Mouse (Mus musculus) ES-Bruce4 (cell line): ENCODE measurements around the gene Rpl18. TPM values are rescaled to one million over a fixed set of nuclear protein-coding genes. Genes with fewer than 3 reads are reported as not detected.

Experiments
- H3K27ac ChIP-seq: 2 replicates; pipeline ENCODE4 v1.5.1; 2012; ENCODE audit warnings: low read length, inconsistent platforms; ENCODE audit not compliant: insufficient read depth
- H3K27me3 ChIP-seq: 2 replicates; pipeline ENCODE4 v1.6.1; 2012; ENCODE audit warnings: mild to moderate bottlenecking, low read length, inconsistent platforms; ENCODE audit not compliant: control insufficient read depth, poor library complexity, insufficient read depth, severe bottlenecking
- H3K36me3 ChIP-seq: 2 replicates; pipeline ENCODE4 v1.6.1; 2012; ENCODE audit warnings: inconsistent platforms, mild to moderate bottlenecking, low read length, moderate library complexity; ENCODE audit not compliant: control insufficient read depth, poor library complexity, insufficient read depth, severe bottlenecking
- H3K4me1 ChIP-seq: one replicate; pipeline ENCODE4 v1.8.1; 2011; ENCODE audit warnings: low read length; ENCODE audit not compliant: control insufficient read depth, insufficient read depth
- H3K4me3 ChIP-seq: 2 replicates; pipeline ENCODE4 v1.5.1; 2011; ENCODE audit warnings: low read depth, mild to moderate bottlenecking, low read length
- H3K9ac ChIP-seq: 2 replicates; pipeline ENCODE4 v1.6.1; 2012; ENCODE audit warnings: low read depth, mild to moderate bottlenecking, inconsistent platforms; ENCODE audit not compliant: poor library complexity, severe bottlenecking
- H3K9me3 ChIP-seq: replicated peaks from 2 replicates; pipeline ENCODE4 v1.6.1; 2012; ENCODE audit warnings: mild to moderate bottlenecking, low read length, inconsistent platforms; ENCODE audit not compliant: control insufficient read depth, poor library complexity, insufficient read depth, severe bottlenecking
- CTCF ChIP-seq: IDR thresholded peaks from one replicate; pipeline ENCODE4 v1.8.1; 2011; ENCODE audit warnings: low read depth, low read length
- EP300 ChIP-seq: IDR thresholded peaks from 2 replicates; pipeline ENCODE4 v1.6.1; 2011; ENCODE audit warnings: low read depth, low read length; ENCODE audit not compliant: insufficient read depth
- POLR2A ChIP-seq: IDR thresholded peaks from one replicate; pipeline ENCODE4 v1.8.1; 2011; ENCODE audit warnings: low read length; ENCODE audit not compliant: insufficient read depth
- polyA plus RNA-seq: library from polyadenylated mRNA; stranded (reverse); fragments of >200 nt; gene quantifications from 2 replicates; pipeline ENCODE4 v1.2.4, GENCODE M21; 2011; ENCODE audit warnings: low read depth; ENCODE audit not compliant: missing spikeins, insufficient read depth, insufficient read length

Rpl18 gene
- polyA plus RNA-seq, 1 experiment, result 1,593 TPM

DNA sequence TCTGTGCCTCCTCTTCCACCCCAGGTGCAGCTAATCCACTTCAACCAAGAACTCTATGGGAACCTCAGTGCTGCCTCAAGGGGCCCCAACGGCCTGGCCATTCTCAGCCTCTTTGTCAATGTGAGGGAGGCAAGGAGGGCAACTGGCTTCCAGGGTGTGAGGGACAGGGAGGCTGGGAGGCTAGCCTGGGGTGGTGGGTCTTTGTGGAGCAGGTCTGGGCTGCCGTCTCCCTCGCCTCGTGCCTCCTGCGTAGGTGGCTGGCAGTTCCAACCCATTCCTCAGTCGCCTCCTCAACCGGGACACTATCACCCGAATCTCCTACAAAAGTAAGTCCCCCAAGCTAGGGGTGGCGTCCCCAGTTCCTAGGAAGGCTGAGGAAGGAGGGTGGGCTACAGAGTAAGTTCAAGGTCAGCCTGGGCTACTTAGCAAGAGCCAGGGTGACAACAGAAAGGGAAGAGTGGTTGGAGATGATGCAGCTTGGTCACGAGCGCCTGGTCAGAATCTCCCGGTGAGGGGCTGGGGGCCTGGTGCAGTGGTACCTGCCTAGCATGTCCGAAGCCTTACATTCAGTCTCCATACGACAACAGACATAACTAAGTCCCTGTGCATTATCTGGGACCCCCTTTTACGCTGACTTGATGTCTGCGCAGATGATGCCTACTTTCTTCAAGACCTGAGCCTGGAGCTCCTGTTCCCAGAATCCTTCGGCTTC, 12.3 kb upstream of the Rpl18 start:
- no peak overlapping the region for H3K27ac ChIP-seq
- no peak overlapping the region for H3K4me3 ChIP-seq
- H3K4me1 ChIP-seq, result peaks cover under 1% of the 10 kb centered on the region
- peaks cover 3% of the 10 kb centered on the region; the same call in 1 of the 2 replicates for H3K27me3 ChIP-seq
- no peak for TF ChIP-seq CTCF
- TF ChIP-seq POLR2A, result no peak
- H3K36me3 ChIP-seq, result no peaks in the 10 kb centered on the region
- no peaks in the 10 kb centered on the region for H3K9me3 ChIP-seq
- no peak overlapping the region for H3K9ac ChIP-seq

DNA sequence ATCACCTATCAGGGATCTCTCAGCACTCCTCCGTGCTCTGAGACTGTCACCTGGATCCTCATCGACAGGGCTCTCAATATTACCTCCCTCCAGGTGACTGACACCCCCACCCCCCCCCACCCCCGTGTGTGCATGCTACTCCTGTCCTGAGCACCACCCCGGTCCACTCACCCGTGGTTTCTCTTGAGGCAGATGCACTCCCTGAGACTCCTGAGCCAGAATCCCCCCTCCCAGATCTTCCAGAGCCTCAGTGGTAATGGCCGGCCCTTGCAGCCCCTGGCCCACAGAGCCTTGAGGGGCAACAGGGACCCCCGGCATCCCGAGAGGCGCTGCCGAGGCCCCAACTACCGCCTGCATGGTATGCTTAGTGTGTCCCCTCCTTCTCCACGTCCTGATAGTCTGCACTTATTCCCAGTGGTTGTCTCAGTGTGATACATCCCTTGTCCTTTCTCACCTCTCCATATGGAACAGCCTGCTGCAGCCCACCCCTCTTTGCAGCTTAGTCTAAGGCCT, 11.7 kb upstream of the Rpl18 start:
- Histone ChIP-seq H3K27ac (no peak overlapping the region), H3K4me1 (peaks cover 6% of the 10 kb centered on the region), H3K9me3 (no peaks in the 10 kb centered on the region), H3K36me3 (no peaks in the 10 kb centered on the region), H3K9ac (peak overlapping the region; percentile 32; the same call in 1 of the 2 replicates), H3K27me3 (peaks cover 3% of the 10 kb centered on the region; the same call in 1 of the 2 replicates), H3K4me3 (peak overlapping the region; percentile 28)
- no peak for TF ChIP-seq POLR2A

DNA sequence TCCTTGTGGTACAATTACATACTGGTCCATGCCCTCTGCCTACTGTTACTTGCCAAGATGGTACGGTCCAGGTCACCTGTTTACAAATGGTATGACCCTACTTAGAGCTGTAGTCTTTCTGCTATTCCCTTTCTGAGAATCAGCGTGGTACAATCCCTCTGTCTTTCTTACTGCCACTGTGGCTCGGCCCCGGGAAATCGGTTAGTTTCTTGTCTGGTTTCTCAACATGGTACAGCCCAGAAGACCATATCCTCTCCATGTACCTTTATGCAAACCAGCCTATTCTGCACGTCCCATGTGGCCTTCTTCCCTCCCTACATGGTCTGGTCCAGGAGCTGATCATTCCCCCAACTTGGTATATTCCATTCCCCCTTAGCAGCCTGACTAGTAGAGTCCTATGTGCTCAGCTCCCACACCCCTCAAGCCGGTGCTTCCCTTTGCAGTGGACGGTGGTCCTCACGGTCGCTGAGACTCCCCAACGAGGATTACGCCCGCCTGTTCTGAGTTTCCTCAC, 11.2 kb upstream of the Rpl18 start:
- Histone ChIP-seq H3K4me1 (peaks cover 7% of the 10 kb centered on the region), H3K36me3 (no peaks in the 10 kb centered on the region), H3K27me3 (peaks cover 3% of the 10 kb centered on the region; the same call in 1 of the 2 replicates), H3K4me3 (peak overlapping the region; percentile 66), H3K9ac (peak overlapping the region; percentile 32), H3K27ac (no peak overlapping the region), H3K9me3 (no peaks in the 10 kb centered on the region)
- TF ChIP-seq CTCF (no peak), POLR2A (peak; percentile 32)

DNA sequence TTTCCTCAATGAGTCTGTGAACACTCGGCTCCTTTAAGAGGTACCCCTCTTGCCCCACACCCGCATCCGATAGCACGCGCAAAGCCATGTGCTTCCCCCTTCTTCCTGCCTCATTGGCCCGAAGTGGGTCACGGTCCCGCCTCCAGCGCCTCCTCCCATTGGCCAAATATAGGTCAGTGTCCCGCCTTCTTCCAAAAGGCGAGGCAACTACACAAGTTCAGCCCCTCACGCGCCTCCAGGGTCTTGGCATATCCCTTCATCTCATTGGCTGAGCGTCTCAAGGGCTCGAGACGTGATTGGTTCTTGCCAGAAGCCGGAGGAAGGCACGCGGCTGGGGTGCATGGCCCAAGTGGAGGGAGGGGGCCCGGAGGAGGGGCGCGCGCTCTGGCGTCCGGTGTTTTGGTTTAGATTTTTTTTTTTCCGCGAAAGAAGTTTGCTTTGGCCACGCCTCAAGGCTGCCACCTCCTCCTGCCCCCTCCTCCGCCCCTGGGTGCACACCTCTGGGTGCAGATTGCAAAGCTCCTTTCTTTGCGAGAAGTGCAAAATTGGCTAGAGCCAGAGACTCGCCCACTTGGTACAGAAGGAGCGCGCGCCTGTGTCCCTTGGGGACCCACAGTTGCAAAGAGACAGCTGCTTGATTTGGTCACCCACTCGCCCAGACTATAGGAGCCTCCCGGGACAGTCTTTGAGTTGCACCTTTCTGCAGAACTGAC, 10.4 kb upstream of the Rpl18 start, which contains the start of gene Dbp:
TSS of gene Dbp (plus strand) at position 359 of the 713 bp plus-strand sequence.
- Histone ChIP-seq H3K9ac (peak within 1 kb of the TSS; percentile 86), H3K27me3 (peaks cover under 1% of the 10 kb centered on the region; the same call in 1 of the 2 replicates), H3K9me3 (no peaks in the 10 kb centered on the region), H3K4me3 (peak within 1 kb of the TSS; percentile 66), H3K4me1 (peaks cover 10% of the 10 kb centered on the region), H3K27ac (no peak within 1 kb of the TSS), H3K36me3 (no peaks in the 10 kb centered on the region)
- TF ChIP-seq EP300 (no peak), CTCF (no peak), POLR2A (no peak)

DNA sequence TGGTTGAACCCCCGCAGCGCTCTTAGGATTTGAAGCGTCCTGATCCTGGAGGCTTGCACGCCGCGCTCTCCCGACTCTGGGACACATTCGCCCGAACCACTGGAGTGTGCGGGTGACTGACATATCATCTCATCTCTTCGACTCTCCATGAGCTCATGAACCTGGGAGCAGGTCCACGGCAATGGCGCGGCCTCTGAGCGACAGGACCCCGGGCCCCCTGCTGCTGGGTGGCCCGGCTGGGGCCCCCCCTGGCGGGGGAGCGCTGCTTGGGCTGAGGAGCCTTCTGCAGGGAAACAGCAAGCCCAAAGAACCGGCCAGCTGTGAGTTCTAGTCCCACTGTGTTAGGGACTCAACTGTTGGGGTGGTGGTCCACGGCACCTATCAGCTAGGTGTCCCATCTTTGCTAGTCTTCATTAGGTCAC, 9.8 kb upstream of the Rpl18 start:
- Histone ChIP-seq H3K36me3 (no peaks in the 10 kb centered on the region), H3K9me3 (no peaks in the 10 kb centered on the region), H3K27ac (no peak overlapping the region), H3K4me1 (peaks cover 10% of the 10 kb centered on the region), H3K4me3 (peak overlapping the region; percentile 66), H3K27me3 (no peaks in the 10 kb centered on the region), H3K9ac (peak overlapping the region; percentile 34)
- TF ChIP-seq CTCF (no peak), EP300 (no peak), POLR2A (no peak)

DNA sequence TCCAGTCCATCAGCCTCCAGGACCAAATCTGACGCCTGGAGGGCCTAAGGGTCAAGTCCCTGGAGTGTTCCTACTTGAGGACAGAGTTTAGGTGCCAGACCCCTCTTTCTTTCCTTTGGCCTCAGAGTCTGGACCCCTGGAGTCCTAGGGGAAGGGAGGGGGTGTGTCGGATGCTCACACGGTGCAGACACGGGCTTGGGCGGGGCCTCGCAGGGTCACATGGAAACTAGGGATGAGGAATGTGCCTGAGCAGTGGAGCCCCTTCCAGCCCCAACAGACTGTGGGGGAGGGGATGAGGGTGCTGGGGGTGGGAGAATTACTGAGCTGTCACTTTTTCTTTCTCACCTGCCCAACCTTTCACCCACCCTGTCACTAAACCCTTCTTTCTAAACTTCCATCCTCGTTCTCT, 9.4 kb upstream of the Rpl18 start:
- Histone ChIP-seq H3K27ac (no peak overlapping the region), H3K27me3 (no peaks in the 10 kb centered on the region), H3K4me1 (peaks cover 10% of the 10 kb centered on the region), H3K9ac (peak overlapping the region; percentile 86), H3K9me3 (no peaks in the 10 kb centered on the region), H3K4me3 (peak overlapping the region; percentile 89), H3K36me3 (no peaks in the 10 kb centered on the region)
- TF ChIP-seq EP300, result peak; percentile 76
- no peak for TF ChIP-seq POLR2A
